Mouse (Mus musculus) liver, postnatal 0 days (tissue): ENCODE results near the gene Efhc1. TPM values are rescaled to one million over a fixed set of nuclear protein-coding genes. Genes with fewer than 3 reads are reported as not detected.

ENCODE experiments used
- ATAC-seq: fragments of 200-750 bp; cut with Nextera tagmentation; 2 replicates; pipeline ENCODE4 v1.8.0; 2017; ENCODE audit warnings: mild to moderate bottlenecking, moderate library complexity
- DNase-seq: peaks from one replicate; pipeline ENCODE4 v3.0.0-alpha.2; 2016
- H3K27ac ChIP-seq: fragments of 300-500 bp; sonication (generic); 2 replicates; pipeline ENCODE4 v1.5.1; 2014; ENCODE audit warnings: antibody characterized with exemption, moderate library complexity, mild to moderate bottlenecking, low read depth
- H3K27me3 ChIP-seq: fragments of 300-500 bp; sonication (generic); 2 replicates; pipeline ENCODE4 v1.6.1; 2014; ENCODE audit warnings: low read length, control low read depth, mixed read lengths; ENCODE audit not compliant: insufficient read depth
- H3K36me3 ChIP-seq: fragments of 300-500 bp; sonication (generic); replicated peaks from 2 replicates; pipeline ENCODE4 v1.6.1; 2014; ENCODE audit warnings: mild to moderate bottlenecking, control low read depth, low read length, moderate library complexity, mixed read lengths; ENCODE audit not compliant: insufficient read depth
- H3K4me1 ChIP-seq: fragments of 300-500 bp; sonication (generic); 2 replicates; pipeline ENCODE4 v1.6.1; 2014; ENCODE audit warnings: antibody characterized with exemption, mild to moderate bottlenecking, control low read depth; ENCODE audit not compliant: insufficient read depth
- H3K4me2 ChIP-seq: fragments of 300-500 bp; sonication (generic); 2 replicates; pipeline ENCODE4 v1.6.1; 2014; ENCODE audit warnings: low read depth, mild to moderate bottlenecking, low read length, moderate library complexity, mixed read lengths
- H3K4me3 ChIP-seq: fragments of 300-500 bp; sonication (generic); 2 replicates; pipeline ENCODE4 v1.5.1; 2014; ENCODE audit warnings: low read depth, low read length
- H3K9ac ChIP-seq: fragments of 300-500 bp; sonication (generic); replicated peaks from 2 replicates; pipeline ENCODE4 v1.6.1; 2014; ENCODE audit warnings: mild to moderate bottlenecking, moderate library complexity
- H3K9me3 ChIP-seq: fragments of 300-500 bp; sonication (generic); 2 replicates; pipeline ENCODE4 v1.6.1; 2016; ENCODE audit warnings: mild to moderate bottlenecking, control low read depth, low read length, mixed read lengths
- CTCF ChIP-seq: sonication (generic); IDR thresholded peaks from 2 replicates; pipeline ENCODE4 v1.5.1; 2016; ENCODE audit warnings: antibody characterized with exemption, low read depth
- EP300 ChIP-seq: IDR thresholded peaks from 2 replicates; pipeline ENCODE4 v1.6.1; 2016; ENCODE audit warnings: antibody characterized with exemption, low read depth, mild to moderate bottlenecking
- WGBS: fragments of 180-500 bp; shearing (Covaris S2); extraction: QIAGEN DNeasy Blood & Tissue Kit; methylation state at CpG from one replicate; pipeline ENCODE4 v1.1.7; 2014; ENCODE audit not compliant: insufficient replicate concordance; 5-methylcytosine and 5-hydroxymethylcytosine counted together
- polyA plus RNA-seq: library from polyadenylated mRNA; unstranded; fragments of >200 nt; fragmentation: Nextera tagmentation; extraction: Ambion mirVana; gene quantifications from 2 replicates; pipeline ENCODE4 v1.2.1, GENCODE M21; 2015

Efhc1 gene
- polyA plus RNA-seq: 0.34 and 0.39 TPM in 2 replicates

DNA sequence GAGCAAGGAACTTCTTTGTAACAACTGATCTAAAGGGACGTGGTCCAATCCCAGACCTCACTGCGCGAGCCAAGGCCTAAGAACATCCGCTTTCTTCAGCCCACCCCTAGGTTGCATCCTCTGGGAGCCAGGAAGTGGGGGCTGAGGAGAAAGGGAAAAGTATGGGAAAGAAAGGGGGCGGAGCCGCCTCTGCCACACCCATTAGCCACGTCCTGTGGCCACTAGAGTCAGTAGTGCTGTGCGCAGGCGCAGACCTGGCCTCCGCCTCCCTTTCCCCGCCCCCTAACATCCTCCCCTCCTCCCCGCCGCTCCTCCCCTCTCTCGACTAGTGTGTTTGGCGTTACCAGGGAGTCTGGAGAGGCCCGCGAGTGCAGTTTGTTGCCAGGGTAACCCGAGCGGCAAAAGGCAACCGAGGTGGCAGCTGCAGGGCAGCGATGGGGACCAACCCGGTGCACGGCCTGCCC, at the start of gene Efhc1:
Gene Efhc1, plus strand, starts transcription at position 327 of the 464 bp plus-strand sequence.
- no peaks in the 10 kb centered on the region for H3K27me3 ChIP-seq
- DNase-seq: peak; percentile 89
- H3K4me2 ChIP-seq: peak within 1 kb of the TSS; percentile 76
- no peaks in the 10 kb centered on the region for H3K36me3 ChIP-seq
- peak; percentile 98 for ATAC-seq
- no peak for TF ChIP-seq CTCF
- TF ChIP-seq EP300: no peak
- no peaks in the 10 kb centered on the region for H3K9me3 ChIP-seq
- 6% methylated on average over 23 of the region's 23 CpGs for WGBS
- peak within 1 kb of the TSS; percentile 59 for H3K9ac ChIP-seq
- H3K27ac ChIP-seq: no peak within 1 kb of the TSS
- peaks cover 9% of the 10 kb centered on the region for H3K4me1 ChIP-seq
- peak within 1 kb of the TSS; percentile 47 for H3K4me3 ChIP-seq

DNA sequence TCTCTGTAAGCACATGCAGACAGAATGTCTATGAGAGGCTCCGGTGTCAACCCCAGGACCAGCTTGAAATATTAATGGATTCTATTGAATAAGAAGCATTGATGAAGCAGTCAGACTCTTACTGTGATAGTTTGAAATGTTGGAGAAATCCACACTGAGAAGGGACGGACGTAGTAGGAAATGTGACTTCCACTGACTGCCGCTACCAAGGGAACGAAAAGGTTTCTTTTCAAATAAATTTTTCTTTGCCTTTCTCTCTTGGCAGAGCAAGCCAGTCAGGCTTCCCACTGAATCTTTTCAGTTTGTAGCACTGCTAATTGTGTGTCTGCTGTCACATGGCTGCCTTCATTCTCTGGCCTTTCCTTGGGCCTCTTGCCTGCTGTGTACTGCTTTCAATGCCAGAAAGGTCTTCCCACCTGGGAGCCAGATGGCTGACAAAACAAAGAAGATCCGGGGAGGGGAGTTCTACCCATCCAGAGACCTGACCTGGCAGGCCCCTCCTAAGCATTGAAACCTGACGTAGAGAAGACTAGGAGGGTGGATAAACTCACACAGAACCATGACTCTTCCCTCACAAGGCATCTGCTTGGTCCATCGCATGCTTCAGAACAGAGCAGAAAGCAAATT, 45.8 kb upstream of the Efhc1 start:
- TF ChIP-seq CTCF: no peak
- no peak for TF ChIP-seq EP300
- Histone ChIP-seq H3K27ac (no peak overlapping the region), H3K9me3 (no peaks in the 10 kb centered on the region), H3K9ac (no peak overlapping the region), H3K4me3 (no peak overlapping the region), H3K4me1 (no peaks in the 10 kb centered on the region), H3K27me3 (no peaks in the 10 kb centered on the region), H3K4me2 (no peak overlapping the region), H3K36me3 (no peaks in the 10 kb centered on the region)
- DNase-seq (no peak), ATAC-seq (no peak)
- 79% methylated on average over 8 of the region's 8 CpGs for WGBS

DNA sequence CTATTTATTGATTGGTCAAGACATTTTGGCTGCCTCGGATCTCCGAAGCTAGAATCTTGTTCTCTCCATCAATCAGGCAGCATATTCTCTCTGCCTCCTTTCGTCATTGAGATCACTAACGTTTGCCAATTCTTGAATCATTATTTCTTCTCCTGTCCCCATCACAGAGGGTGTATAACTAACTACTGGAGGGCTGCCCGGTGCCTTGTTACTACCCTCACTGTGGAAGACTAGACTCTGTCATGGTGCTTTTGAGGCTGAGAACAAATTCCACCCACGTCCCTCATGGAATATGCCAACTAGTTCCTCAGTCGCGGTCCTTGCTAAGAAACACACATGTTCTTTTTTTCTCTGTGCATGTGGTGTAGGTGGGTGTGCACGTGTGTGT, 45.3 kb upstream of the Efhc1 start:
- no peak overlapping the region for H3K4me2 ChIP-seq
- no peaks in the 10 kb centered on the region for H3K4me1 ChIP-seq
- ATAC-seq: no peak
- no peak overlapping the region for H3K9ac ChIP-seq
- no peak overlapping the region for H3K27ac ChIP-seq
- H3K36me3 ChIP-seq: no peaks in the 10 kb centered on the region
- H3K27me3 ChIP-seq: no peaks in the 10 kb centered on the region
- no peak for TF ChIP-seq EP300
- TF ChIP-seq CTCF: no peak
- no peak overlapping the region for H3K4me3 ChIP-seq
- DNase-seq: no peak
- WGBS: 88% methylated on average over 9 of the region's 9 CpGs
- H3K9me3 ChIP-seq: no peaks in the 10 kb centered on the region

- Histone ChIP-seq H3K27ac (no peak overlapping the region), H3K9ac (no peak overlapping the region), H3K27me3 (no peaks in the 10 kb centered on the region), H3K4me1 (no peaks in the 10 kb centered on the region), H3K9me3 (no peaks in the 10 kb centered on the region), H3K36me3 (no peaks in the 10 kb centered on the region), H3K4me2 (no peak overlapping the region), H3K4me3 (no peak overlapping the region)
- WGBS: 58% methylated on average over 4 of the region's 4 CpGs
- TF ChIP-seq CTCF (no peak), EP300 (no peak)
- ATAC-seq (no peak), DNase-seq (no peak)
Observed at GRCm38 (mm10) chr1:20908541-20908940, 42.9 kb upstream of the Efhc1 start.

- H3K27ac ChIP-seq: no peak overlapping the region
- ATAC-seq: no peak
- H3K9ac ChIP-seq: no peak overlapping the region
- H3K4me3 ChIP-seq: no peak overlapping the region
- TF ChIP-seq EP300 (no peak), CTCF (no peak)
- WGBS: 28% methylated on average over 2 of the region's 2 CpGs
- no peaks in the 10 kb centered on the region for H3K9me3 ChIP-seq
- no peak for DNase-seq
- no peaks in the 10 kb centered on the region for H3K27me3 ChIP-seq
- no peaks in the 10 kb centered on the region for H3K4me1 ChIP-seq
- H3K36me3 ChIP-seq: no peaks in the 10 kb centered on the region
- no peak overlapping the region for H3K4me2 ChIP-seq
Observed at GRCm38 (mm10) chr1:20912115-20912514, 39.3 kb upstream of the Efhc1 start.

GRCm38 (mm10) chr1:20912527-20913171, 38.8 kb upstream of the Efhc1 start:
- H3K27me3 ChIP-seq: no peaks in the 10 kb centered on the region
- TF ChIP-seq EP300 (no peak), CTCF (no peak)

More at GRCm38 (mm10) chr1:20912527-20913171, 38.8 kb upstream of the Efhc1 start:
- Histone ChIP-seq H3K27ac (no peak overlapping the region), H3K4me1 (no peaks in the 10 kb centered on the region), H3K4me2 (no peak overlapping the region), H3K36me3 (no peaks in the 10 kb centered on the region), H3K9me3 (no peaks in the 10 kb centered on the region), H3K9ac (no peak overlapping the region), H3K4me3 (no peak overlapping the region)
- DNase-seq (no peak), ATAC-seq (no peak)
- WGBS: 44% methylated on average over 13 of the region's 13 CpGs
